Mouse (Mus musculus): ENCODE data around the gene Wdfy3.

GRCm38 (mm10) chr5:101840476-101840875 is 229.2 kb downstream of the Wdfy3 start:
- no peak for TF ChIP-seq CTCF (IDR thresholded peaks at IDR 0.05; ENCODE audit: borderline replicate concordance, extremely low read depth, insufficient read depth, insufficient read length)
- TF ChIP-seq POLR2A (IDR thresholded peaks at IDR 0.05; ENCODE audit: borderline replicate concordance, extremely low read depth, insufficient read depth, insufficient read length, poor library complexity, severe bottlenecking) = no peak

Data from brain, embryonic 14.5 days (tissue).